Mouse (Mus musculus) thymus, postnatal 14 days (tissue): ENCODE data around the gene AI467606.
"Not testable (repeated sequence)": the region's sequence is repeated elsewhere in the genome, so short reads cannot be mapped to it uniquely, and the experiment has no call there.

Source experiments
- DNase-seq: peaks from one replicate; pipeline ENCODE4 v3.0.0; 2021

Gene AI467606

DNA sequence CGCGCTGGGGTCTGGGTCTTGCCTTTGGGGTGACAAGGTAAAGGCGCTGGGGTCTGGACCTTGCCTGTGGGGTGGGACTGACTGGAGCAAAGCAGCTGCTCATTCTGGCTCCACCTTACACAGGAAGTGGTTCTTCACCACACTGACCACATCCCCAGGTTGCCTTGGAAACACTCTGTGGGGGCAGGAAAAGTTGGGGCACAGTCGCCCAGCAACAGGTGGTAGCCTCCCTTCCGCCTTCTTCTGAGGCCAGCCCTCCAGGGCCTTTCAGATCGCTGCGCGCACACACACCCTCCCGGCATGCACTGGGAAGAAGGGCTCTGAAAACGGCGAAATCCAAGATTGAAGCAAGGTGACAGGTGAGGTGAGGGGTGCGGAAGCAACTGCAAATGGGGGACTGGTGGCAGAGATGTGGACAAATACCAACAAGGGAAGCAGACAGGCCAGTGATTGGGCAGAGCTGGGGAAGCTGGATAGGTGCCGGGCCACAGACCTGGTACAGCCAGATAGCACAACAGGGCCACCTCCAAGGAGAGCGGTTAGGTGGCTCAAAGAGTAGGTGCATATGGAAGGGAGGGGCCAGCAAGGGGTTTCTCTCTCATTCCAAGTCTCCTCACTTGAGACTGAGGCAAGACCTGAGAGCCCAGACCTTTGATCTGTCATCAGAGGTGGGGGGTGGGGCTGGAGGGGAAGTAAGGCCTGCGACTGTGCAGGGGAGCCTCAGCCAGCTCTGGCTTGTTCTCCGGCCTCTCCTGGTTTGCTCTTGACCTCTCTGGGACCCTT is at the start of gene AI467606:
TSS of gene AI467606 (plus strand) at position 246 of the 783 bp plus-strand sequence.
- DNase-seq: peak; percentile 96

DNA sequence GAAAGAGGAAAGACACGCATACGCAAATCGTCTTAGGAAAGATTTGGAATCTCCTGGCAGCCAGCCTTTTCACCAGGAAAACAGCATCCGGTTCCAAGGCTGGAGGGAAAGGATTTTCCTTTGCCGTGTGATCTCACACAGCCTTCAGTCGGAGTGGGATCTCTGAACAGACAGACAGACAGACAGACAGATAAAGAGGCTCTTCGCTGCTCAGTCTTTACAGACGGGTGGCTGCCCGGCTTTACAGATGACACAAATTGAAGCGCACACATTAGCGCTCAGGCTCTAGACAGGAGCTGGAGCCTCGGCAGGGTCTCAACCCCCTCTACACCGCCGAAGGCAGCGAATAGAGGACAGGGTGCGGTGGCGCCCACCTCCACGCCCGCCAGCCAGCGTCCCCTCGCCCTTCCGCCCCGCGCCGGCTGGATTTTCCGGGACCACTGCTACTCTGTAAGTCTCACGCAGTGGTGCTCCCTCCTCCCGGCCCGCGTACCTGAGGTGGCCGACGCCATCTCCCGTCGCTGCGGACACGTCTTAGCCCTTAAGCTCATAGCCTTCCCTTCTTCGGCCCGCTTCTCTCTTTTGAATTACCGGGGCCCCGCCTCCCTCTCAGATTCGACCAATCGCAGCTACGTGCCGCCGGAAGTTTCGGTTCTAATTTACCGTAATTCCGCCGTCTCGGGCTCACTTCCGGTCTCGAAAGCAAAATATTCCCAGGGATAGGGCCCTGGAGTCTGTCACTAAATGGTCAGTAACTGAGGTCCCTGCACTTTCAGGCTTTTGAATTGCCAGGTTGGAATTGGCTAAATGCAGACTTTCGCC is 49.1 kb upstream of the AI467606 start, which contains the start of gene Kif22:
TSS of gene Kif22 (minus strand) at position 621 of the 822 bp plus-strand sequence.
- DNase-seq: peak; percentile 91

DNA sequence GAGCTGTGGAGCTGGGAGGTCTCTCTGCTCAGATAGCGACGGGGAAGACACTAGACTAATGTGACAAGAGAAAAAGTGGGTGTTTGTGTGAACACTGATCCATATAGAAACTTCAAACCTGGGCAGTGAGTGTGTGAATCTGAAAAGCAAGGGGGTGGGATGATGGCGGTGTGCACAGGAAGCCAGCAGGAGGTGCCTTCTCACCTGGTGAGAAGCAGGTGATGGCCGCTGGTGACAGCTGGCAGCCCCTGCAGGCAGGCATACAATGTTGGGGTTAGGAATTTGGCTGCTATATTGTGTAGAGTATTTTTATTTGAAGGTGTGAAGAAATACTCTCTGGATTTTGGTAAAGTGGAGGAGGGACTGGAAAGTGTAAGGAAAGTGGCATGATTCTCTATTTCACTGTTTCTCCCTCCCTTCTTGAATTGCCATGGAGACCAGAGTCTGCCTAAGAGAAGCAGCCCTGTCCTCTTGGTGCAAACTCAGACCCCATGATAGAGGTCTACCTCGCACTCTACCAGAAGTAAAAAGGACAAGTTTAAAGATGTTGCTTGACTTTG is 36.1 kb upstream of the AI467606 start:
- peak; percentile 50 for DNase-seq

DNA sequence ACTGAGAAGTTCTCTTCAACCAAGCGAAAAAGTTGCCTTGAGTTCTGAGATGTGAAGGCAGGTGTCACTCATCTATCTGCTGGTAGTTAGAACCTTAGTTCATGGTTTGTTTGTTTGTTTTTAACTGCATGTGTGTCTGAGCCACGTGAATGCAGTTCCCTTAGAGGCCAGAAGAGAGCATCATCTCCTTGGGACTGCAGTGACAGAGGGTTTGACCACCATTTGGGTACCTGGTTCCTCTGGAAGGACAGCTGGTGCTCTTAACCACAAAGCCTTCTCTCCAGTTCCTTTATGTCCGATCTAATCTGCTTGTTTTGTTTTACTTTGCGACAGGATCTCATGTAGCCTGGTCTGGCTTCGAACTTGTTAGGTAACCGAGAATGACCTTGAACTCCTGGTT is 25.6 kb upstream of the AI467606 start:
- DNase-seq: no peak

DNA sequence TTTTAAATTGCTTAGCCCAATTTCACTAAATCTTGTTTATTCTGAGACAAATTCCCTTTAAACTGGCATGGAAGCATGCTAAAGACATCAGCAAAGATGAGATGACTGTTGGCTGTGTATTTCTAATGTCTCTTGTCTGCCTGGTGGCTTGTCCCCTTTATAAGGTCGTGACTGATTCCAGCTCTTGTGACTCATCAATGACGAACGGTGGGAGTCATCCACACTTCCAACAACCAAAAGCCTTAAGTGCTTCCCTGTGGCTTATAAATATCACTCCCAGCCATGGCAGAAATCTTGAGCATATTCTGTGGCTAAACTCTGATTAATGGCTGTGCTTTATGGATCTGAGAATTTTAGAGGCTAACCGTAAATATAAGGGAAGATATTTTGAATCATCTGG is 24.8 kb upstream of the AI467606 start:
- DNase-seq: no peak

DNA sequence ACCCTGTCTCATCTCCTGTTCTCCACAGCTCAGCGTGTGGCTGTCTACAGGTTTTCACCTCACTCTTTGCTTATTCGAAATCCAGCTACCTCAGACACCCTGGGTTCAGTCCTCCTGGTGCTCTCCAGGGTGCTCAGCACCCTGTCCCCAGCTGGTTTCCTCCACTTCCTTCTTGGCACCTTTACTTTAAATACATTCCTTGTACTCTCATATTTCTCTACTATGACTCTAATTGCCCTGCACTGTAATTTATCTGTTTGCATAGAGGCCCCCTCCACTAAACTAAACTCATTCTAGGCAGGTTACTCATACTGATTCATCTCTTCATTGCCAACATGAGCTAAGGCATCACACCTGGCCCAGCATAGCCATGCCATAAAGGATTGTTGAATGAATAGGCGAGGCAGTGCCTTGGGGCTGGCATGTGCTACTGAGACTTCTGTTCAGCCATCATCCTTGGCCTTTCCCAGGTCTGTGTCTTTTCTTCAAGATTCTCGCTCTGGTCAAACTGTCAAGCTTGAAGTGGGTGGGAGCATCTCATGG is 20.2 kb upstream of the AI467606 start:
- DNase-seq: no peak

DNA sequence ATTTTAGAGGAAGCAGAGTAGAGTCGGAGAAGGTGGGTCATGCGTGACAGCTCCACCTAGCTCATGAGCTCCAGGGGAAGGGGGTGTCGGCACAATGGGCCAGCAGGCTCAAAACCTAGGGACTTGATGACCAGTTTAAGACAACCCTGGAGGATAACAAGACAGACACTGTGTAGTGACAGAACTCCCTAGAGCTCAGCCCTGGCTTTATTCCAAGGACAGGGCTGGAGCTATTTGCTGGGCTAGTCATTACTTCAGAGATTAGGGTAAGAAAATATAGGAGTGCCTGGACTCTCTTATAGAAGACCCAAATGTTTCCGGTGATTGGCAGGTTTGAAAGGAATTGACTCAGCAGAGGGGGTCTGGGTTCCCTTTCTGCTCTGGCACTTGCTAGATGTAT is 17.9 kb upstream of the AI467606 start:
- DNase-seq: no peak

DNA sequence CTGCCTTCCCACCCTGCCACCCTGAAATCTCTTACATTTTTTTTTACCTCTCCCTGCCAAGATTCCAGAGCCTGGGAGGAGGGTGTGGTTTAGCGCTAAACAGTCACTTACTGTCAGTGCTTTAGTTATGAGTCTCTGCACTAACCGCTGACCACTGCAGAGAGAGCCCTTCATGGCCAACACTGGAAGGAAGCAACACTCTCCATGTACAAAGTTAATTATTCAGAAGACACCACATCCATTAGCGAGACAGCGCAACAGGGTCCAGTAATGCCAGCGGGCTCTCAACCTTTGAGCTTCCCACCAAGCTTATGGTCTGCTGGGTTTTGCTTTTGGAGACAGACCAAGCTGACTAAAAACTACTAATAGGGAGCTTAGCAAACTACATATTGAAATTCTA is 15.0 kb upstream of the AI467606 start:
- DNase-seq: no peak

DNA sequence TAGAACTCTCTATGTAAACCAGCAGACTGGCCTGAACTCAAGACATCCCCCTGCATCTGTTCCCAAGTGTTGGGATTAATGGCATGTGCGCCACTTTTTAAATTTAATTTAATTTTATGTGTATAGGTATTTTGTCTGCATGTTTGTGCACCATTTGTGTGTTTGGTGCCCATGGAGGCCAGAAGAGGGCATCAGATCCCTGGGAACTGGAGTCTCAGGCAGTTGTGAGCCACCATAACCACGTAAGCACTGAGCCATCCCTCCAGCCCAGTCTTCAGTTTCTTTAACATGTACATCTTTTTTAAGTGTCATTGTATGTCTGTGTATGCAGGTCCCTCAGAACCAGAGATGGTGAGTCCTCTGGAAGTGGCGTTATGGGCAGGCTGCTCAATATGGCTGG is 13.5 kb upstream of the AI467606 start:
- peak; percentile 62 for DNase-seq

DNA sequence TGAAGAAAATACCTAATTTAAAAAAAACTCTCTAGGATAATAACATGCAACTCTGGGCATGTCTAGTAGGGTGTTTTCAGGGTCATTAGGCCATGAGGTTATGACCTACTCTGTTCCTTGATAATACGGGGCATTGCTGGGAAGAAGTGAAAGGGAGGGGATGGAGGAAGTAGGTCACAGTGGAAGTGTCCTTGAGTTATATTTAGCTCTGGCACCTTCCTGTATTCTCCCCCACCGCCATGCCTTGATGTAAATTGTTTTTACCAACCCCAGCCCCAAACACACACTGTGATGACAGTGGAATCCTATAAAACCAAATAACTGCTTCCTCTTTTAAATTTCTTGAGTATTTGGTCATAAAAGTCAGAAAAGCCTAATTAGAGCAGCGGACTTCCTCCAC is 11.1 kb upstream of the AI467606 start:
- no peak for DNase-seq

DNA sequence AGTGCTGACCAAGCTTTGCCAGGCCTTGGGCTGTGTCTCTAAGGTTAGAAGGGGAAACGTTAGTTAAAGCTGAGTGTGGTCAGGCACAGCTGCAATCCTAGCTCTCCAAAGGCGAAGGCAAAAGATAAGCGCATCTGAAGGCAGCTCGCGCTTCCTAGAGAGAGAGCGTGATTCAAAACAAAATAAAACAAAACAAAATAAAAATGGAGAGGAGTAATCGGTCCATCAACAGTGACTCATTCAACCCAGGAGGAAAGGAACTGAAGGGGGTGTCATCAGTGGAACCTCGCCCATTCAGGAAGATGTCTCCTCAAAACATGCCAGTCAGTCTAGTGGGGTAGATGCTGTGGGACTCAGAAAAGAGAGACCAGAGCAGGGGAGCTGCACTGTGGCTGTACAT is 8.9 kb upstream of the AI467606 start:
- DNase-seq: no peak

DNA sequence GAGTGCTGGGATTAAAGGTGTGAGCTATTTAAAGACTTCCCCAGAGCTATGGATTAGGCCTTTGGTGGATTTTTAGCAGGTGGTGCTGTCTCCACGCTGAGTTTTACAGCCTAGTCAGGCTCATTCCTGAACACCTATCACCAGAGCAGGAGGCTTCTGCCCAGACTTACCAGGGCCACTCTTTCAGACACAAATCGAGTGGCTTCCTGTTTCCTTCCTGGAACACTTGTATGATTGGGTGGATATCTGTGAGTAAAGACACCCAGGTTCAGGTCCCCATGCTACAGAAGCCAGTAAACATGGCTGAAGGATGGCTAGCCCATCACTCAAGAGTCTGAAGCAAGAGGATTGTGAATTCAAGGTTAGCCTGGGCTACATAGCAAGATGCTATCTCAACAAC is 8.2 kb upstream of the AI467606 start:
- DNase-seq: no peak

DNA sequence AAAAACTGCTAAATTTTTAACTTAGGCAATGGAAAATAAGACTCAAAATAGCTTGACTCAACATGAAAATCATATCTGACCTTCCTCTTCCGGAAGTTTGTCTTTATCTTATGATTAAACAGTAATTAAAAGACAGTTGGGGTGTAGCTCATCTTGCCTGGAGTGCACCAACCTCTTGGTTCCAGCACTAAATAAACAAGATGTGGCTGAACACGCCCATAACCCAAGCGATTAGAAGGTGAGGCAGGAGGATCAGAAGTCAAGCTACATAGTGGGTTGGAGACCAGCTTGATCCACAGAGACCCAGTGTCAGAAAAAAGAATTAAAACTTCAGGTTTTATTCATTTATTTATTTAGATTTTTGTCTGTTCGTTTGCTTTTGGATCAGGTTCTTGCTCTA is 7.5 kb upstream of the AI467606 start:
- no peak for DNase-seq

DNA sequence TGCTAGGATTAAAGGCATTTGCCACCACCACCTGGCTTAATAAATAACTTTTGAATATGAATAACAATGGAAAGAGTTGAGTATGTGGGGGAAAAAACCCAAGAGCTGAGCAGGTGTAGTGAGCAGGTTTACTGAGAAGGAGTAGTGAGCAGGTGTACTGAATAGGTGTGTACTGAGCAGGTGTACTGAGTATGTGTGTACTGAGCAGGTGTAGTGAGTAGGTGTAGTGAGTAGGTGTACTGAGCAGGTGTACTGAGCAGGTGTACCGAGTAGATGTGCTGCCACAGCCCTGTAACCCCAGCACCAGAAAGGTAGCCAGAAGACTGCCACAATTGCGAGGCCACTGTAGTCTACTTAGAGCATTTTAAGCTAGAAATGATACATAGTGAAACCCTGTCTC is 6.4 kb upstream of the AI467606 start:
- DNase-seq: no peak

DNA sequence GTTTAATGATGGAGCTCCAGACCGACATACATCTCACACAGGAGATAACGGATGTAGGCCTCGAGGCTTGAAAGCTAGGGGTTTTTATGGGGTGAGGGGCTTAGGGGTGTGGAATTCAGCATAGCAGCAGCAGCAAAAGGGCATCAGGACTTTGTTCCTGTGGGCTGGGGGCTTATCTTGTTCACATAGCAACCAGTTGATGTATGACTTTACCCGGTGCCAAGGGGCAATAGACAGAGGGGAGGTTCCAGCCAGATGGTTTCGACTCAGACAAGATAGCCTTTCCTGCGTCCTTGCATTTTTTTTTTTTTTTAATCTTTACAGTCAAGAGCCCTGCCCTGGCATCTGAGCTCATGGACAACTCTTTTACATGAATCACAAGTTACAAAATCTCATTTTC is 5.4 kb upstream of the AI467606 start:
- not testable (repeated sequence) for DNase-seq

DNA sequence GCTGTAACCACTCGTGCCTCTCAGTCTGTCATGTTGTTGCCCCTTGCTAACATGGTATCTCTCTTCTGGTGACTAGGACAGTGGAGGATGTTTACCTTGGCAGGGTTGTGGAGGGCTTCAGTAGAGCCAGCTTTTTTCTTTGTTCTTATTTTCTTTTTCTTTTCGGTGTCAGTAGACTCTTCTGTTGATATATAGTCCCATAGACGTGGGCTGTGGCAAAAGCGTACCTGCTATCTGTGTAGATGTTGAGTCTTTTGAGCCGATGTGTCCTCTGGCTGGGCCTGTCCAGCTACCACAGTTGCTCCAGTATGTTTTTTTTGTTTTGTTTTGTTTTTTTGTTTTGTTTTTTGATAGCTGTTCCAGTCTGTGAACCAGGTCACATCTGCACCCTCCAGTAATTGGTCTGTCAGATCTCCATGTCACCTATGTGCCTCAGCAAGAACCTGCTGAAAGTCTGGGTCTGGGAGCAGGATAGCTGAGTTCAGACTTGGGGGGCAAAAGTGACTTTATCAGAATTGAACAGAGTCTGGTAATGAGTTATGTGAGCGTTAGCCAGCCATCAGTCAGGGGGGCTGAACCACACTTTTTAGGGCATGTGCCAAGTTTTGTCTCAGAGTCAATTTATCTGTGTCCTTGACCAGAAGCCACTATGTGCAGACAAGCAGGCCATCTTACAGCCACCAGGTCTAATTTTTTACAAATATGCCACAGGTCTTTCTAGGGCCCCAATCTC is 3.7 kb upstream of the AI467606 start, which contains the start of gene Zg16:
TSS of gene Zg16 (minus strand) at position 51 of the 733 bp plus-strand sequence.
- DNase-seq: not testable (repeated sequence)

DNA sequence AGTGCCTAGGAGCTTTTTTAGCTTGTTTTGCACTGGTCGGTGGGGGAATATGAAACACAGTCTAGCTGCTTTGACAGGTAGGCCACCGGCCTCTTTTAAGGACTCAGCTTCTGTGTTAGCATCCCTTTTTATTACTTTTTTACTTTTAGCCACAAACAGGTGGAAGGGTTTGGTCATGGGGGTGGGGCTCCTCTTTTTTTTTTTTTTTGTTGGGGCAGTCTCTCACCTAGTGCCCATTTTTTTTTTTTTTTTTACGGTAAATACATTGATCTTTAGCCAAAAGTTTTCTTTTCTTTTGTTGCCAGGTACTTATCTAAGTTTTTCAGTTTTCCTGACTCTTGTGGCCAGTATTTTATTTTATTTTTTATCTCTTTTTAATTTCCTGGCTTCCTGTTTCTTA is 3.1 kb upstream of the AI467606 start:
- no peak for DNase-seq

DNA sequence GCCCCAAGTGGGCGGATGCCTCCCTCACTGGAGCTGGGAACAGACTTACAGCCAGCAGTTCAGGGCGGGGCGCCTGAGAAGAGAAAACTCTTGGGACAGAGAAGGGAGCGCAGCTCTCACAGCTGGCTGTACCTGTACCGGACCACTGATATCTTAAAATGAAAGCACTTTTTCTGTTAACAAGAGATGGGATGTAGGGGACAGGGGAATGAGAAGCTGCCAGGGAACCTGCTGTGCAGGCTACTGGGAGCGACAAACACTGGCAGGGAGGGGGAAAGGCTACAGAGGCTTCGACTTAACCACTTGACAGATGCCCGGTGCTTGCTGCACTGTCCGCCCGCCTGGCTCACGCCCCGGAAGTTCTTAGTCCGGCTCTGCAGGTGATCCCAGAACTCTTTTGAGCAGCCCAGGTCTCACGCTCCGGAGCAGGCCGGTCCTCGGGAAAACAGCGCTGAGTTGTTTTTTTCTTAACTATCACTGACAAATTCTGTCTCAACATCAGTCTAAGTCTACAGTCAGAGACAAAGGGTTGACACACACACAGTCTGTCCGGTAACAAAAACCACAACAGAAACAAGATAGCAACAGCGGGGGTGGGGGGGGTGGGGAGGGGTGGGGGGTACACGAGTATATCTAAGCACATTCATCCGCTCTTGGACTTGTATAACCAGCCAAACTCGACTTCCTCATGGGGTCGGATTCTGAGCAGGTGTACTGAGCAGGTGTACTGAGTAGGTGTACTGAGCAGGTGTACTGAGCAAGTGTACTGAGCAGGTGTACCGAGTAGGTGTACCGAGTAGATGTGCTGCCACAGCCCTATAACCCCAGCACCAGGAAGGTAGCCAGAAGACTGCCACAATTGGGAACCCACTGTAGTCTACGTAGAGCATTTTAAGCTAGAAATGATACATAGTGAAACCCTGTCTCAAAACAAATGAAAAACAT is 2.0 kb upstream of the AI467606 start:
- peak; percentile 64 for DNase-seq

DNA sequence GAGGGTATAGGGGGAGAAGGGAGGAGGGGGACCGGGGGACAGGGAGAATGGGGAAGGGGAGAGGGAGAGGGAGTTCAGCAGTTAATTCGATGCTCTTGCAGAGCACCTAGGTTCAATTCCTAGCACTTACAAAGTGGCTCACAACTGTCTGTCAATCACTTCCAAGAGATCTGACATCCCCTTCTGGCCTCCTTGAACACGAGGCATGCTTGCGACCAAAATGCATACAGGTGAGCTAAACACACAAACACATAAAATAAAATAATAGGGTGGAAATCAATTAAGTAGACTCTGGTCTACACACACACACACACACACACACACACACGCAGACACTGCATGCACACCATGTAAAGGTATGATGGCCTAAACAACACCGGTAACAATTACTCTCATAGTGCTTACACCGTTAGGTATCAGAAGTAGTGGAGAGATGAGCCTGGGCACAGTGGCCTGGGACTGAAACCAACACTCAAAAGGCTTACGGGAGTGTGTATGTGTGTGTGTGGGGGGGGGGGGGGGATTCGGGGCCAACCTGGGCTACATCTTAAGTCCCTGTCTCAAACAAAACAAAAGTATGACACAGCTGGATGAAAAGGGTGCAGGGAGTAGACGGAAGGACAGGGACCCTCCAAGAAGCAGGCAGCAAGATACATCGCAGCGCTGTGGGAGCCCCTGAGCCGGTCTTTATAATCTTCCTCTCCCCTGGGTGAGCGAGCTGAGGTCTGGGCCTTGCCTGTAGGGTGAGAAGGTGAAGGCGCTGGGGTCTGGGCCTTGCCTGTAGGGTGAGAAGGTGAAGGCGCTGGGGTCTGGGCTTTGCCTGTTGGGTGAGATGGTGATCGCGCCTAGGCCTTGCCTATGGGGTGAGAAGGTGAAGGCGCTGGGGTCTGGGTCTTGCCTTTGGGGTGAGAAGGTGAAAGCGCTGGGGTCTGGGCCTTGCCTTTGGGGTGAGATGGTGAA is 725 bp upstream of the AI467606 start:
- DNase-seq: no peak

DNA sequence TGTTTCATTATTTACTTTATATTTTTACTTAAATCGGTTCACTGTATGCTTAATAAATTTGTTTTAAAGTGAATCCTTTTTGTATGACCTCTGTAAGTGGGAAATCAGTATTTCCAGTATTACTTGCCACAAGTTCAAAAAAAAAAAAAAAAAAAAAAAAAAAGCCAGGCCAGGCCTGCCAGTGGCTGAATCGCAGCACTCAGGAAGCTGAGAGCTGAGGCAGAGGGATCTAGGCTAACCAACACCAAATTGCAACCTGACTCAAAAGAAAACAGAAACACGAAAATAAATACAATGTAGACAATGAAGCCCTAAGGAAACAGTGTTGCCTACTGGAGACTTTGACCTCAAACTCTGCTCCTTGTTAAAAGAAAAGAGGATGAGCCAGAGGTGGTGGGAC is 2.8 kb downstream of the AI467606 start:
- DNase-seq: no peak
